Mouse (Mus musculus) MN1 (cell line): Measurements from ENCODE around the gene Kmt5b.

Experiments used
- DNase-seq: peaks from one replicate; pipeline ENCODE4 v3.0.0-alpha.2; 2016; ENCODE audit warnings: low spot score

The Kmt5b gene

DNA sequence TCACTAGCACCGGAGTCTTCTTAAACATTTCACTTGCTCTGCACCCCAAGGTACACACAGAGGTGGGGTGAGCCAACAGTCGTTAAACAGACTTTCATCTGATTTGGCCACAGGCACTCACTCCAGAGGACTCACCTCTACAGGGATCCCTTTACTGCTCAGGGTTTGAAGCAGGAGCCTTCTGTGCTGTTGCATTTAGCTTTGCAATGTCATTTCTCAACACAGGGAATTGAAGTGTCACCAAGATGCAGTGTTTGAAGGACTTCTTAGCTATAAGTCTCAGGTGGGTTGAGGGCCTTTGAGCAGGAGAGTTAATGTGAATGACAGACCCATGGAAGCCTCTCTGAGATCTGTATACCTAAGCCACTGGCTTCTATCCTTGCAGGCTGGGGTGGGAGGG lies 76.4 kb downstream of the Kmt5b start:
- DNase-seq, result no peak

DNA sequence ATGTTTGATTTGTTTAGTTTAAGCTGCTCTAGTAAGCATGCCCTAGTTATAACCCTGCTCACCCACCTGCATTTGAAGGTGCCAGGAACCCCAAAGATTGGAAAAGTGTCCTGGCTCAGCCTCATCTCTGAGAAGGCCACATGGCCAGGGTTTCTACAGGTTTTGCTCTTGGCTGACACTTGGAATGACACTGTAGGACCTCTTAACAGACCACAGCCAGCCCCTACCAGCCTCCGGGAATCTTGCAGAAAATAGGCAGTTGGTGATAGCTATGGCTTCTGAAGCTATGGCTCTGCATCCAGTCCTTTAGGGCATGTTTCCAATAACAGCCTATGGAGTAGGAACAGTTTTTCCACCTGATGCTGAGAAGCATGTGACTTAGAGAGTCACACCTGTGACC lies 77.6 kb downstream of the Kmt5b start:
- no peak for DNase-seq

DNA sequence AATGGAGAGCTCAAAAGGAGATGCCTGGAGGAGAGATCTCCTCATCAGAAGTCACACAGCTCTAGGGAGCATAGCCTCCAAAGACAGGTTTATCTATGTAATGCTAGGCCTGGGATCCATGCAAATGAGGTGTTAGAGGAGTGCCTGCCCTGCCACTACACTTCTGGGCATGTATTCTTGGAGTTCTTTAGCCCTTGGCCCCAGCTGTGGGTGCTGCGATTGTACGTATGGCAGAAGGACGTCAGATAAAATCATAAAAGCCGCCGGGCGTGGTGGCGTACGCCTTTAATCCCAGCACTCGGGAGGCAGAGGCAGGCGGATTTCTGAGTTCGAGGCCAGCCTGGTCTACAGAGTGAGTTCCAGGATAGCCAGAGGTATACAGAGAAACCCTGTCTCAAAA lies 78.1 kb downstream of the Kmt5b start:
- no peak for DNase-seq

DNA sequence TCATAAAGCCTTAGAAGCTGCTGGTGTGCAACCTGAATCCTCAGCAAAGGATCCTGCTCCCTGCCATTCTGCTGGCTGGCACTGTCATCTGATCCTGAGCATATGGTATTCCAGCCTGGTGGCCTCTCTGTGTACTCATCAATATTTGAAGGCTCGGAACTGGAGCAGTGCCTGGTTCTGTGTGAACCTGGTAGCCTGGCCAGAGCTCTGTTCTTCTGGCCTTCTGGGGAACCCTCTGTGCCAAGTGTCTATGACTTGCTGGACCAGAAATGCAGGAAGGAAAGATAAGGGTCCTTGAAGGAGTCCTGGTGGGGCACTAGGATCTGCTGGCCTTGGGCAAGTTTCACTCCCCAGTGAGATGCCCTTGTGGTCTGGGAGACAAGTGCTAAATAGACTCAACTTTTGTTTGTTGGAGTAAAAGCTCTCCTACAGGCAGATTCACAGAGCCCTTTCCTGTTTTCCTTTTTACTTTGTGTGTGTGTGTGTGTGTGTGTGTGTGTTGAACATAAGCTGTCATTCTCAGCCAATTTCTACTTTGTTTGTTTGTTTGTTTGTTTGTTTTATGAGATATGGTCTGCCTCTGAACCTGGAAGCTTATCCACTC lies 78.7 kb downstream of the Kmt5b start:
- DNase-seq, result peak; percentile 51

DNA sequence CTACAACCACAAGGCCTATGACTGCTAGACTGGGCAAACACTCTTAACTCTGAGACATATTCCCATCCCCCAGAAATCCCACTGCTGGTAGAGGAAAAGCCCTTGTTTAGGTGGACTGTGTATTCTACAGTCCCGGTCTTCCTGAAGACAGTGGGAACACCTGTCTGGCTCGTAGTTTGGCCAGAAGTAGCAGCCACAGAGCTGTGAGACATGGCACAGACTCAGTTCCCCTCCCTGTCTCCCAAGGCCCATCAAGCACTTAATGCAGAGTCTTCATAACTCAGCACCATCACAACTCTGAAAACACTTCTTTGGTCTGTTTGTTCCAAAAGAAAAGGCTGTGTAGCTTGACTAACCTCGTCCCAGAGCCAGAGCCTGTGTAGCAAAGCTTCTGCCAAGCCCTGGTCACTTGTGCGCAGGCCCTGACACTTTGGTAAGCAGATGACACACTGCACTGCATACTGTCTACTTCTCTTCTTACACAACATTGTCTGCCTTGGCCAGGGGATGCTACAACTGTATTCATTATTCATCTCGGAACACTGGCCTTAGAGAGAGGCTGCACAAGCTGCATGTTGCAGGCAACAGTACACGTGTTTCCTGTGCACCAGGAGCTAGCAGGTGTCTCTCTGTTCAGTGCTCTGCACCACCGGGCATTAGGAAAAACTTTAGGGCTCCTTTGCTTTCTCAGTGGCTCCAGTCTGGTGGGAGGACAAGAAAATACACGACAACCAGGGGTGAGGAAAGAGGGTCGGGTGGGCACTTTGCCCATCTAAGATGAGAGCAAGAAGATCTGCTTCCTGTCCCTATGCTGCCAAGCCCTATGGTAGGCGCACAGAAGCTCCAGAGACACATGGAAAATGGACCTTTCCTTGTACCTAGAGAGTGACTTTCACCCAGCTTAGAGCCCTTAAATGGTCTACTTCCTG lies 79.7 kb downstream of the Kmt5b start:
- no peak for DNase-seq

DNA sequence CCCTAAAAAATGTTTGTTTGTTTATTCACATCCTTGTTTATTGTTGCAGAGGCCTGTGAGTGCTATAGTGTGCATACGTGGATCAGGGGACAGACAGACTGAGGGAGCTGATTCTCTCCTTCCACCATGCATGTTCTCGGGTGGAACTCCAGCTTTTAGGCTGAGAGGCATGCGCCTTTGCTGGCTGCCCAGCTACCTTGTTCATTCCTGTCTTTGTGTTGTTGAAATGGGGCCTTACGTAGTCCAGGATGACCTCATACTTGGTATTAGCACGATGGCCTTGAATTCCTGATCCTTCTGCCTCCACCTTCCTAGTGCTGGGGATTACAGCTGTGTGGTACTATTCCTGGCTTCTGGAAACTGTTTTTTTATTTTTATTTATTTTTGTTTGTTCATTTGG lies 80.5 kb downstream of the Kmt5b start:
- DNase-seq, result no peak

DNA sequence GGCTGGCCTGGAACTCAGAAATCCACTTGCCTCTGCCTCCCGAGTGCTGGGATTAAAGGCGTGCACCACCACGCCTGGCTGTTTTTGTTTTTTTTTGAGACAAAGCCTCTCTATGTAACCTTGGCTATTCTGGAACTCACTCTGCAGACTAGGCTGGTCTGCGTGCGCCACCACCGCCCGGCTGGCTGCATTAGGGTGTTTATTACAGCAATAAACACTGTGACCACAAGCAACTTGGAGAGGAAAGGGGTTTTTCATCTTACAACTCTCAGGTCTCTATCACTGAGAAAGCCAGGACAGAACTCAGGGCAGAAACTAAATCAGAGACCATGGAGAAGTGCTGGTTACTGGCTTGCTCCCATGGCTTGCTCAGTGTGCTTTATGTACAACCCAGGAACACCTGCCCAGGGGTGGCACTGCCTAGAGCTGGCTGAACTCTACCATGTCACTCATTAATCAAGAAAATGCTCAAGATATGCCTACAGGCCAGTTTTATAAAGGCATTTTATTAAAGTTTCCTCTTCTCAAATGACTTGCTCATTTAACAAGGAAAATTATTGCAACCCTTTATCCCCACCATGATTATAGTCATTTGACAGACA lies 81.1 kb downstream of the Kmt5b start:
- no peak for DNase-seq

DNA sequence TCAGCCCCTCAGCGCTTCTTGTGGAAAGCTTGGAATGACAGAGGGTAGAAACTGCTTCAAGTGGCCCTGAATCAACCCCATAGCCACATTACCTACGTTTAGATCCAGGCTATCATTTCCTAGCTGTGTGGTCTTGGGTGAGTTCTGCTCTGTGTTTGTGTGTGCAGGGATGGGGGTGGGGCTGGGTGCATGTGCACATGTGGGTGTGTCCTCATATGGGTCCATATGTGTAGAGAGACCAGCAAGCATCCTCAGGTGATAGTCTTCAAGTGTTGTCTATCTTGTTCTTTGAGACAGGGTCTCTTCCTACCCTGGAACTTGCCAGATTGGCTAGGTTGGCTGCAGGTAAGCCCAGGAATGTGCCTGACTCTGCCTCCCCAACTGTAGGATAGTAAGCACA lies 82.0 kb downstream of the Kmt5b start:
- DNase-seq, result no peak

DNA sequence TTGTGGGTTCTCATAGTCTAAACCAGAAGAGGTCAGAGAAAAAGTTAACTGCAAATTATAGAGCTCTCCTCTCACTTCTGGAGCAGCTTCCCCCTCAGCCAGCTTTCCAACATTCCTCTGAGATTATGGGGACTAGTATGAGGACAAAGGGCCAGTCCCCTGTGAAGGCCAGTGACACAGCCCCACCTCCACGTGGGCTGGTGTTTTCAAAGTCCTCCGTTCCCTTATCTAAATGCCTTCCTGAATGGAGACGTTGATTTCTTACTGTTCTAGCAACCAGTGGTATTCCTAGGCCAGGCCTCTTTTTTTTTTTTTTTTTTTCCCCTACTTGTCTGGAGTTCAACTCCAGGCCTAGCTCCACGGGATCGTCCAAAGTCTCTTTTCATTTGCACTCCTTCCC lies 82.9 kb downstream of the Kmt5b start:
- no peak for DNase-seq

DNA sequence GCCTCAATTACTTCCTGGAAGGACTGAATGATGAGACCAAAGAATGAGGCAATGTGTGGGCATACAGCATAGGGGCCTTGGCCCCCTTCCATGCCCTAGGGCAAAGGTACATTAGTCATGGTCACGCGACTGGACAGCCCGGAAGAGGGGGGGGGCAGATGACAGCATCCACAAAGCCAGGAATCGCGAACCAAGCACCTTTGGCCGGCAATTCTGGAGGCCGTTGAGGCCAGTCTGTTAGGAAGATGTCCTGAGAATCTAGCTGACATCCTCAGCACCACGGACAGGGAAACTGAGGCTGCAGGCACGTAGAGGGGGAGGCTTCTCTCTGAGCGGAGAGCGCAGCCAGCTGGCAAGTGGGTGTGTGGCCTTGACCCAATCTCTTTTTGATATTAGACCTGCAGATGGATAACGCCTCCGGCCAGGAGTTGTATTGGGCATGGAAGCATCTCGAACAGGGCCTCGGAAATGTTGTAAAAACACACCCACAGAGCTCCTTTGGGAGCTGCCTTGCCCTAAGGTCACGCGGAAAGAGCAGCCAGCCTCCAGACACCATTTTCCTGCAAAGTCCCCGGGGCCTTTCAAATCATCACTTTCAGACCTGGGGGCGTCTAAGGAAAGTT lies 83.7 kb downstream of the Kmt5b start:
- peak; percentile 72 for DNase-seq

DNA sequence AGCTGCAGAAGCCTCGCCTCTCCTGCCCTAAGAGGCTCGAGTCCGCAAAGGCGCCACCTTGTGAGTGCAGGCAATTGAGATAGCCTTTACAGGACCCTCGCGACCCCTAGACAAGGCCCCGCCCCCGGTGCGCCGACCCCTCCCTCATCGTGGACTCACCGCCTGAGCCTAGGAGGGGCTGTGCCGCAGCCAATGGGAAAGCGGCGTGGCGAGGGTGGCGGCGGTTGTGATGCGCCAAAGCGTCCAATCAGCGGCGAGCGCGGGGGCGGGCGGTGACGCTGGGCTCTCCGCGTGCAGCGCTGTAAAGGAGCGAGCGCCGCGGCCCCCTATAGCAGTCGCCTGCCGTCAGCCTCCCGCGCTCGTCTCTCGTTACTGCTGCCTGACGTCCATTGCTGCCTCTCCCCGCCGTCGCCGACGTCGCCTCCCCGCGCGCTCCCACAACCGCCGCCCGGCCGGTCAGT lies 84.3 kb downstream of the Kmt5b start, which contains the start of gene Chka:
TSS of gene Chka (plus strand) at position 272 of the 461 bp plus-strand sequence.
- DNase-seq, result peak; percentile 94

DNA sequence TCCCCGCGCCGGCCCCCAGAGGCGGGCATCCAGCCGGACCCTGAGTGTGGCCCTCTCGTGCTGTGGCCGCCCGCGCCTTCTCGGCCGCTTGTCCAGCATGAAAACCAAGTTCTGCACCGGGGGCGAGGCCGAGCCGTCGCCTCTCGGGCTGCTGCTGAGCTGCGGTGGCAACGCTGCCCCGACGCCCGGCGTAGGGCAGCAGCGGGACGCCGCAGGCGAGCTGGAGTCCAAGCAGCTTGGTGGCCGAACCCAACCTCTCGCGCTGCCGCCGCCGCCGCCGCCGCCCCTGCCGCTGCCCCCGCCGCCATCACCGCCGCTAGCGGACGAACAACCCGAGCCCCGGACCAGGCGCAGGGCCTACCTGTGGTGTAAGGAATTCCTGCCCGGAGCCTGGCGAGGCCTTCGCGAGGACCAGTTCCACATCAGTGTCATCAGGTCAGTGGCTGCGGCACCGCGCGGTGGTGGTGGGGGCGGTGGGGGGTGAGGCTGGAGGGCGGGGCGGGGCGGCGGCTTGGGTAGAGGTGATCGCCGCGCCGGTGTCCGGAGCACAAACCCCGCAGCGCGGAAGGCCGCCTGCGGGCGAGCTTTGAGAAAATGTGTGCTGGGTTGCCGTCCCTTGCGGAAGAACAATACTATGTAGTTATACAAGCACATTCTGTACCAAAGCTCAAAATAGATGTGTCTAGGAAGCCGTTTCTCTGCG lies 84.9 kb downstream of the Kmt5b start:
- peak; percentile 59 for DNase-seq

DNA sequence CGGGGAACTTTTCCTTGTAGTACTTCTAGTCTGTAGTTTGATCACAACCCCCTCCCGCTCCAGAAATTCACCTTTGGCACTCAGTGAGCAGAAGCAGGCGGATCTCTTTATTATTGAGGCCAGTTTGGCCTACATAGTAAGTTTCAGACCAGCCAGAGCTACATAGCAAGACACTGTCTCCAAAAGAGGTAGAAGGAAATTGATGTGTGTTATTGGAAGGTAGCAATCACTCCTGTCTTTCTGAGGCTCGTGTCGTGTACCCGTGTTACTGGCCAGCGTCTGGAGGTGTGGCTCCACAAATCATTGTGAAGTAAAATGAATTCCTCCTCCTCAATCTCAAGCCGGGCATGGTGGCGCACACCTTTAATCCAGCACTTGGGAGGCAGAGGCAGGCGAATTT lies 85.9 kb downstream of the Kmt5b start:
- no peak for DNase-seq

DNA sequence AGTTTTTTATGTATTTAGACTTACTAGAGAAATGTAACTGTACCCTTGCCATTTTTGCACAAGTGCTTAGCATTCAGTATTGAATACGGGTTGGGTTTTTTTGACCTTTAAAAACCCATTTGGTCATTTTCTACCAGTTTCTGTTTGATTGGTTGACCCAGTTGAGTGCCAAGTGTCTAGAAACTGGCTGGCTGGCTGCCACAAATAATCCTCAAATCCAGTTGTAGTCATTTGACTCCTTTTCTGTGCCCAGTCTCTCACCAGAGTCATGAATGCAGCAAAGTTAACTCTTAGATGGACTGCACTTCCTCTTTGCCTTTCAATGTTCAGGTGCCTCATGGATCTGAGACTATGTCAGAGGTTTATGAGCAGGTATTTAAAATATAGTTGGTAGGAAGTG lies 86.7 kb downstream of the Kmt5b start:
- DNase-seq, result no peak

DNA sequence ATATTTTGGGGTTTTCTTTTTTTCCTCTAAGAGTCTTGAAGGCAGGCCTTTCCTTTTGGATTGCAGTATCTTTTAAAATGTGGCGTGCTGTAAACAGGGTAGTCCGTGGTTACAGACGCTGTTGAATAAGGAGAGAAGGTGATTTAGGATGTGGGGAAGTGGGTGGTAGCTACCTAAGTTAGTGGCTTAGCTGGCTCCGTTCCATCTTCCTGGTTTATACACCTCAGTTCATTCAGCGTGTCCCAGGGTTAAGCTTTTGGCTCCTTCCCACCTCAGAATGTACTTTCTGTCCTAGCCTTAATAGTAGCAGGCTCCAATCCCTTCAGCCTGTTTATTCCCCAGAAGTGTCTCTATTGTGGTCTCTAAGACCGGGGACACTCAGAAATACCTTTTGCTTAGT lies 87.9 kb downstream of the Kmt5b start:
- DNase-seq, result no peak

DNA sequence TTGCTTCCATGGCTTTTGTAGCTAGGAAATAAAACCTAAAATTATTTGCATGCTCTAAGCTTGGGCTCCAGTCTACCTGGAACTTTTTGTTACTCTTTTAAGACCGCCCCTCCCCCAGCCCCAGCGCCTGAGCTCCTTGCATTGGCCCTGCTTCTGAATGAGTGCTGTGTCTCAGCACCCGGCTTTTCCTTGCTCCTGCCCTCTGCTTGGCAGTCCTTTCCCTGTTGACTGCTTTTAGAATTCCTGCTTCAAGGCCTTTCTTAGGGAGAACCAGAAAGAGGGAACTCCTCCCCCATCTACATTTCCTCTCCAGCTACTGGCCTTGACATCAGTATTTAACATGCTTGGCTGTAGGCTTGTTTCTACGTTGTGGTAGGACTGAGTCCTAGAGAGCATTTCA lies 88.4 kb downstream of the Kmt5b start:
- DNase-seq, result no peak

DNA sequence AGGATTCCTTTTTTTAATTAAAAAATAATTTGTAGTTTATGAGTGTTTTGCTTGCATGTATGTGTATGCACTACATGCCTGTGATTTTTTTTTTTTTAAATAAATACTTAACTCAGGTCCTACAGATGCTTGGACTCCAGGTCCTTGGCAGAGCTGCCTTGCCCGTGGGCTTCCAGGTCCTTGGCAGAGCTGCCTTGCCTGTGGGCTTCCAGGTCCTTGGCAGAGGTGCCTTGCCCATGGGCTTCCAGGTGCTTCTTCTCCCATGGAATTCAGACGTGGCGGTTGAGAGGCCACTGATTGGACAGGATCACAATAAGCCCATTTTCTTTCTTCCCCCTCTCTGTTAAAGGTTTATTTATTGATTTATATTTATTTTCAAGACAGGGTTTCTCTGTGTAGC lies 90.0 kb downstream of the Kmt5b start:
- no peak for DNase-seq

DNA sequence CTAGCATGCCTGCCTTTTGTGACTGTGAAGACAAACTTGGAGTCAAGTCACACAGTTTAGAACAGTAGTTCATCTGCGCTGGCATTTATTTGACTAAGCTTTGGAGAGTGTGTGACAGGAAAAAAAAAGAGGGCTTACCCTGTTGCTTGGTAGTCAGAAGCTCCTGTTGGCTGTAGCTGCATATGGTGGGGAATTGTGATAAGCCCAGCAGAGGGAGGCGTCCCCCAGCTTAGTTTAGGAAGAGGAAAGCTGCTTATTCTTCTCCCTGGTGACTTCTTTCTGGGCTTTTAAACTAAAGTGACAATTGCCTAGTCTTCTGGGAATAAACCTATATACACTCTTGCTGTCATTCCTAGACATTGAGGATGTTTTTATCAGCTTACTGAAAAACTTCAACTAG lies 95.5 kb downstream of the Kmt5b start:
- no peak for DNase-seq

DNA sequence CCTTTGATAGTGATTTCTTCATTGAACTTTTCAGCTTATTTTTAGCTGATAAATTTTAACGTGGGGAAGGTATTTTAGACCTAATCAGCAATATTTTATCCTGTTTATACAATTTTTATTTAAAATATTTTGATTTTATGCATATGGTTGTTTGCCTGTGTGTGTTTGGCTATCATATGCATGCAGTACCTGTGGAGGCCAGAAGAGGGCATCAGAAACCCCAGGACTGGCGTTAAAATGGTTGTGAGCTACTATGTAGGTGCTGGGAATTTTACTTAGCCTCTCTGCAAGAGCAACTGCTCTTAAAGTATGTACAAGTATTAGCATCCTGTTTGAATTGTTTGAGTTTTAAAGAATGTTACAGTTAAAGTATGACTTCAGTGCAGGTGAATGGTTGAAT lies 97.7 kb downstream of the Kmt5b start:
- DNase-seq, result no peak
